Mouse (Mus musculus): ENCODE data around the gene Cebpa. TPM values are rescaled to one million over a fixed set of nuclear protein-coding genes. Genes with fewer than 3 reads are reported as not detected.

Gene Cebpa
- polyA plus RNA-seq, 1 experiment from 2014 or later, result 2.3 TPM

- Histone ChIP-seq H3K4me1 (replicated peaks; ENCODE audit: insufficient read depth, low read length) (peaks cover 7% of the 10 kb centered on the region; the same call in 1 of the 2 replicates), H3K9me3 (replicated peaks; ENCODE audit: low read length) (no peaks in the 10 kb centered on the region), H3K27me3 (ENCODE audit: insufficient read depth, low read length) (no peaks in the 10 kb centered on the region), H3K9ac (ENCODE audit: low read depth, low read length) (no peak overlapping the region), H3K27ac (no peak overlapping the region), H3K4me2 (ENCODE audit: low read length) (no peak overlapping the region), H3K4me3 (replicated peaks; ENCODE audit: low read depth, low read length) (no peak overlapping the region), H3K36me3 (ENCODE audit: insufficient read depth, low read length) (no peaks in the 10 kb centered on the region)
- WGBS, result 86% methylated on average over 1 of the region's 1 CpGs
- DNase-seq (ENCODE audit: low spot score), result no peak
- no peak for TF ChIP-seq CTCF (IDR thresholded peaks at IDR 0.05; ENCODE audit: low read depth)
- ATAC-seq (replicated peaks; ENCODE audit: low FRiP score, low read depth), result no peak
These were observed 18.4 kb downstream of the Cebpa start for GRCm38 (mm10) chr7:35137524-35137923.

DNA sequence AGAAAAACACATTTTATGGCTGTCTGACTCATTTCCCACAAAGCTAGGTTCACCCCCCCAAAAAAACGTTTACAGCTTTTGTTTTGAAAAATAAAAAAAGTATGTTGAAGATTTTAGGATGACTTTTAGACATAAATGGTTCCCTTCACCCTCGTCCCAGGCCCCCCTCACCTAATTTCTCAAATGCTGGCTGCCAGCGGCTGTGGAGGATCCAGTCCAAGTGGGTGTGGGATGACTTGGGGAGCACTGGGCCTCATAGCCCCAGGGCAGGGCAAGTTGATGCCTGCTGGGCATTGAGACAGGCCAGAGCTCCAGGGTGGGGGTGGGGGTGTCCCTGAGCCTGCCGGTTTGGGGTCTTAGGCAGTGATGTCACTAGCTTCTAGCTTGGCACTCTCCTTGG is 19.4 kb downstream of the Cebpa start:
- ATAC-seq (replicated peaks; ENCODE audit: low FRiP score, low read depth), result no peak
- no peak for TF ChIP-seq CTCF (IDR thresholded peaks at IDR 0.05; ENCODE audit: low read depth)
- WGBS, result 56% methylated on average over 4 of the region's 4 CpGs

GRCm38 (mm10) chr7:35139880-35140279 is 20.8 kb downstream of the Cebpa start:
- no peak overlapping the region for H3K4me2 ChIP-seq (ENCODE audit: low read length)
- H3K36me3 ChIP-seq (ENCODE audit: insufficient read depth, low read length), result no peaks in the 10 kb centered on the region
- peaks cover 7% of the 10 kb centered on the region; the same call in 1 of the 2 replicates for H3K4me1 ChIP-seq (replicated peaks; ENCODE audit: insufficient read depth, low read length)
- 88% methylated on average over 5 of the region's 5 CpGs for WGBS
- no peak for TF ChIP-seq CTCF (IDR thresholded peaks at IDR 0.05; ENCODE audit: low read depth)
- DNase-seq (ENCODE audit: low spot score) (no peak), ATAC-seq (replicated peaks; ENCODE audit: low FRiP score, low read depth) (no peak)
- no peak overlapping the region for H3K27ac ChIP-seq
- H3K9me3 ChIP-seq (replicated peaks; ENCODE audit: low read length), result no peaks in the 10 kb centered on the region
- no peaks in the 10 kb centered on the region for H3K27me3 ChIP-seq (ENCODE audit: insufficient read depth, low read length)
- H3K9ac ChIP-seq (ENCODE audit: low read depth, low read length), result no peak overlapping the region
- H3K4me3 ChIP-seq (replicated peaks; ENCODE audit: low read depth, low read length), result no peak overlapping the region

More for the DNA sequence above, 19.4 kb downstream of the Cebpa start:
- Histone ChIP-seq H3K9ac (ENCODE audit: low read depth, low read length) (no peak overlapping the region), H3K27me3 (ENCODE audit: insufficient read depth, low read length) (no peaks in the 10 kb centered on the region), H3K36me3 (ENCODE audit: insufficient read depth, low read length) (no peaks in the 10 kb centered on the region), H3K4me2 (ENCODE audit: low read length) (no peak overlapping the region), H3K9me3 (replicated peaks; ENCODE audit: low read length) (no peaks in the 10 kb centered on the region), H3K4me1 (replicated peaks; ENCODE audit: insufficient read depth, low read length) (peaks cover 7% of the 10 kb centered on the region; the same call in 1 of the 2 replicates), H3K27ac (no peak overlapping the region), H3K4me3 (replicated peaks; ENCODE audit: low read depth, low read length) (no peak overlapping the region)
- no peak for DNase-seq (ENCODE audit: low spot score)

DNA sequence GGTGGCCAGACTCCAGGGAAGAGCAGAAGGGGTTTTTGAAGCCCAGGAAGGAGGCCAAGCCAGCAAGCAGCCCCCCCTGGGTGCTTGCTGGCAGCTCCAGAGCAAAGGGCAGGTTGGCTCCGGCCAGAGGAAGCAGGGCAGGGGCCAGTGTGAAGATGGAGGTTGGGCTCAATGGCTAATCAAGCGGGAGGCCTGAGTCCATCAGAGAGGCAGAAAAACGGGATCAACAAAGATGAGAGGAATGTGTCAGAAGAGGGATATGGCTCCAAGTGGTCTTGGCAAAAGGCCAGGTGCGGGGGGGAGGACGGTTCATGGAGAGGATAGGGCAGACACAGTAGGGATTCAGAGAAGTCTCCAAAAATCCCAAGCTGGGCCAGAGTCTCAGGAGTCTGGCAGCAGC is 22.4 kb downstream of the Cebpa start:
- Histone ChIP-seq H3K9me3 (replicated peaks; ENCODE audit: low read length) (no peaks in the 10 kb centered on the region), H3K4me2 (ENCODE audit: low read length) (no peak overlapping the region), H3K4me1 (replicated peaks; ENCODE audit: insufficient read depth, low read length) (peaks cover 12% of the 10 kb centered on the region; the same call in 1 of the 2 replicates), H3K27me3 (ENCODE audit: insufficient read depth, low read length) (no peaks in the 10 kb centered on the region), H3K27ac (peak overlapping the region; percentile 25; the same call in 1 of the 2 replicates), H3K4me3 (replicated peaks; ENCODE audit: low read depth, low read length) (no peak overlapping the region), H3K9ac (ENCODE audit: low read depth, low read length) (no peak overlapping the region), H3K36me3 (ENCODE audit: insufficient read depth, low read length) (no peaks in the 10 kb centered on the region)
- peak; percentile 42 for DNase-seq (ENCODE audit: low spot score)
- no peak for ATAC-seq (replicated peaks; ENCODE audit: low FRiP score, low read depth)
- TF ChIP-seq CTCF (IDR thresholded peaks at IDR 0.05; ENCODE audit: low read depth), result no peak
- 53% methylated on average over 5 of the region's 5 CpGs for WGBS

GRCm38 (mm10) chr7:35142522-35142921 is 23.4 kb downstream of the Cebpa start:
- ATAC-seq (replicated peaks; ENCODE audit: low FRiP score, low read depth) (no peak), DNase-seq (ENCODE audit: low spot score) (no peak)
- Histone ChIP-seq H3K4me1 (replicated peaks; ENCODE audit: insufficient read depth, low read length) (peaks cover 12% of the 10 kb centered on the region; the same call in 1 of the 2 replicates), H3K27me3 (ENCODE audit: insufficient read depth, low read length) (no peaks in the 10 kb centered on the region), H3K9me3 (replicated peaks; ENCODE audit: low read length) (no peaks in the 10 kb centered on the region), H3K9ac (ENCODE audit: low read depth, low read length) (no peak overlapping the region), H3K4me2 (ENCODE audit: low read length) (no peak overlapping the region), H3K27ac (no peak overlapping the region), H3K36me3 (ENCODE audit: insufficient read depth, low read length) (no peaks in the 10 kb centered on the region), H3K4me3 (replicated peaks; ENCODE audit: low read depth, low read length) (no peak overlapping the region)
- 77% methylated on average over 8 of the region's 8 CpGs for WGBS
- no peak for TF ChIP-seq CTCF (IDR thresholded peaks at IDR 0.05; ENCODE audit: low read depth)

DNA sequence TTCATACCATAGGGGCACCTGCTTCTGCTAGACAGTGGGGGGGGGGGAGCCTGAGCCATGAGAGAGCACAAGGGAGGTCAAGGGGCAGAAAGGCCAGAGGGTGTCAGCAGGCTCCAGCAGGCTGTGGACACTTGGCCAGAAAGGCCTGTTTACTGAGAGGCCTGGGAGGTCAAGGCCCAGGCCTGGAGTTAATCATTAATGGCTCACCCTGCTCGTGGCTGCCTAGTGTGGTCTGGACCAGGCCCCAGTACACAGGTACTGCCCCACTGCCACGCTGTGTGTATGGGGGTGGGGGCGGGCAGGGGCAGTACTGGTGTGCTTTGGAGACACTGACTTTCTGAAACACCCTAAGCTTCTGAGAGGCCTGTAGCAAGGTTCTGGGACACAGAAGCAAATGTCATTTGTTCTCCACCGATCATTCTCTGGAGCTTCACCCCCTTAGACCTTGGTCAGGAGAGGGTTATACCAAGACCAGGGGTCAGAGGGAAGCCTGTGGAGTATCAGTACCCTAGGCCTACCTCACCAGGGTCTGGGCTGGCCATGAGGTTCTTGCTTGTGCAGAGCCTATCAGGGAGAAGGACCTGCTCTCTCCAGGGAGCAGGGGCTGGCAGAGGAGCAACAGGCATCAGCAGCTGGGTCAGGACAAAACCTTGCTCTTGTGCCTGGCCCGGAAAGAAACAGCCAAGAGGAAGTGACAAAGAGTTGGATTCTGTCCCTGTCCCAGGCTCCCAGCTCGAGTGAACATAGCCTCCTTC is 24.9 kb downstream of the Cebpa start:
- Histone ChIP-seq H3K27ac (peak overlapping the region; percentile 43), H3K27me3 (ENCODE audit: insufficient read depth, low read length) (no peaks in the 10 kb centered on the region), H3K4me1 (replicated peaks; ENCODE audit: insufficient read depth, low read length) (peaks cover 12% of the 10 kb centered on the region; the same call in 1 of the 2 replicates)

More for the DNA sequence above, 24.9 kb downstream of the Cebpa start:
- Histone ChIP-seq H3K9me3 (replicated peaks; ENCODE audit: low read length) (no peaks in the 10 kb centered on the region), H3K36me3 (ENCODE audit: insufficient read depth, low read length) (no peaks in the 10 kb centered on the region), H3K9ac (ENCODE audit: low read depth, low read length) (no peak overlapping the region), H3K4me3 (replicated peaks; ENCODE audit: low read depth, low read length) (no peak overlapping the region), H3K4me2 (ENCODE audit: low read length) (no peak overlapping the region)
- ATAC-seq (replicated peaks; ENCODE audit: low FRiP score, low read depth), result peak; percentile 86
- 50% methylated on average over 6 of the region's 6 CpGs for WGBS
- DNase-seq (ENCODE audit: low spot score), result no peak
- no peak for TF ChIP-seq CTCF (IDR thresholded peaks at IDR 0.05; ENCODE audit: low read depth)
